Mouse (Mus musculus): Measurements from ENCODE around the gene Phc2.

The Phc2 gene

DNA sequence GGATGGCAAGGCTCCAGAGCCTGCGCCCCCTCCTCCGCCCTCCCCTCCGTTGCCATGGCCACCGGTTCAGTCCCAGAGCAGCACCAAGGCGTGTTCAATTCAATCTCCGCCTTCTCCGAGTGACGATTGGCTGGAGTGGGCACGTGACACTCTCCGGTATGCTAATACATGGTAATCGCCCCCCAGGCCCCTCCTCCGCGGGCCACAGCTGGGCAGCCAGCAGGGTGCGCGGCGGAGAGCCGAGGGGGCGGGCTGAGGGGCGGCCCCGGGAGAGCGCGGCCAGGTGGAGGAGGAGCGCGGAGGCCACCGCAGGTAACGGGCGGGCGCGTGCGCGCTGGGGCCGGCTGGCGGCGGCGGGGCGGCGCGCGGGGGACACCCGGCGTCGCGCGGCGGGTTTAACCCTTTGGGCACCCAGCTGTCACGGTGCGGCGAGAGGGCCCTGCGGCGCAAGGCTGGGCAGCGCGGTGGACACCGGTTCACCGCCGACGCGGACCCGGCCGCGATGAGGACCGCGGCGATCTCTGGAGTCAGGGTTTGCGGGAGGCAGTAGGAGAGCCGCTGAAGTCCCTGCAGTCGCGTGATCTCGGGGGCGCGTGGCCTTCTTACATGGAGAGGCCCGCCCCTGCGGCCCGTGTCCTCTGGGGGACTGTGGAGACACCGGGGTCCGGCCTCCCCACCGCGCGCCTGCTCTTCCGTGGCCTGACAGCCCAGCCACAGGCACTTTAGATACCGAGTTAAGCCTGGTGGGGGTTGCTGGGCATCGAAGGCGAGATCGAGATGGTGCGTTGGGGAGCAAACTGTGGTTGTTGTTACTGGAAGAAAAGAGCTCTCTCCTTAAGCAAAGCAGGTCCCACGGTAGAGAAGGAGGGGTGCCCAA, at the start of gene Phc2:
TSS of gene Phc2 (plus strand) at position 198 of the 877 bp plus-strand sequence.
- DNase-seq = peak; percentile 98

DNA sequence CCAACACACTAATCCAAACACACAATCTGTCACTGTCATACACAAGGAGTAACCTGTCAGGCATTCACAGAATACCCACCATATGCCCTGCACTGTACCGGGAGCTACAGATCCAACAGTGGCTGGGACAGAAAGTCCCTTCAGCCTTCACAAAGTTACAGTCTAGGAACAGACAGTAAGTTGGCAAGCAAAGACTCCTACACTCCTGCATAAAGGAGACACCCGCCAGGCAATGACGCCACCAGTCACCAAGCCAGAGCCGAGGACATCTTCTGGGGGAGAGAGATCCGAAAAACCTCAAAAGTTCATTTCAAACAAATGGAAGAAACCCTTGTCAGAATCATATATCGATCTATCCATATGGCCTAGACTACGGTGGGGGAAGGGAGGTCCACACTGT, 47.9 kb upstream of the Phc2 start:
- no peak for DNase-seq

DNA sequence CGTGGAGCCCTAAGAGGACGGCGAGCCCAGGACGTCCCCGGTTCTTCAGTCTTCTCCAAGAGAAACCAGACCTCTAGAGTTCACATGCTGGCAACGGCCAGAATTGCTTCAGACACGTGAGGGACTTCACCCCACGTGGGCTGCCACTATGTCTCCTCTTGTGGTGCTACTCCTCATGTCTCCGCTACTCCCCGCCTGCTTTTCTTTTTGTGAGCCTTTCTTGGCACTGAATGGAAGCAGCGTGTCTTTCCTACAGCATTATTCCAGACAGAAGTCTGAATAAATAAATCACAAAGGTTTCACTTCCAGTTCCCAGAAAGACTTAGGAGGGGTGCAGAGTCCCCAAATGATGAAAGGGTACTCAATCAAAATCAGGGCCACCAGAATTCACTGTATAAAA, 46.8 kb upstream of the Phc2 start:
- DNase-seq = no peak

DNA sequence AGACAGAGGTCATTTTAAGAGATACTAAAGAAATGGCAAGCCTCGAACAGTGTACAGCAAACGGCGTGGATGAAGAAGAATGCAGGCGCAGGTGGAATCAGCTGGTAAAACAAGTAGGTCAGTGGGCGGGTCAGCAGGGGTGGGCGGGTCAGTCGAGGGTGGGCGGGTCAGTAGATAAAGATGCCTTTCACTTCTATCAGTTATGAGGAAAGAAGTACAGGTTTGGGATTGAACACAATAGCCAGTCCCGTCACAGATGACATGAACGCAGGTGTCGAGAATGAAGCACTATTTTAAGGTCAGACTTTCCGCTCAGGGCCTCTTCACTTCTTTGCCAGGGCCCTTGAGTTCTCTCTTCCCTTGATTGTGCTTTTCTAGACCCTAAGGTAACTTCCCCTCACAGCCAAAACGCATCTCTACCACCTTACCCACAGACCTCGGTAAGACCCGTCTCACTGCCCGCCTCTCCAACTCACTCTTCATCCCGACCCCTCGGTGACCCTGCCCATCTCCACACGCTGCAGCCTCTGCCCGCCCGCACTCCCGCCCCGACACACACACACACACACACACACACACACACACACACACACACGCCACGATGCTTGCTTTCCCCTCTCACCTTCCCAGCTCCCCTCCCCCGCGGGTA, 45.1 kb upstream of the Phc2 start:
- no peak for DNase-seq

DNA sequence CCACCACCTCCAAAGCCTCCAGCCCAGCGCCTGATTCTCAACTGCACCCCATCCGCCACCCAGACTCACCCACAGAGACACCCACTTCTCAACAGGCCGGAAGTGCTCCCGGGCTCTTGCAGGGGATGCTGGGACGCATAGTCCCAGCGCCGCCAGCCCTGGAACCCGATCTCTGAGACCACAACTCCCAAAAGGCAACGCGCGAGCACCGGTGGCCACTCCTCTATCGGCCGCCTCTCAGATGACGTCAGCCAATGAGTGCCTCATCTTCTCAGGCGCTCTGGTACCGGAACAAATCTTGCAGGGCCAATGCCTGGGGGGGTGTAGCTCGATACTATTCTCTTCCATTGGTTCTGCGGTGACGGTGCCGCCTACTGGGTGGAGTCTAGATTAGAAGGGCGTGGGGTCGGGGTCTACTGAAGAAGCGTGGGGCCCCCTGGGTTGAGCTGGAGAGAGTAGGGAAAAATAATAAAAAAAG, 44.5 kb upstream of the Phc2 start, which contains the start of gene Zscan20:
TSS of gene Zscan20 (minus strand) at position 174 of the 478 bp plus-strand sequence.
- DNase-seq = peak; percentile 99

DNA sequence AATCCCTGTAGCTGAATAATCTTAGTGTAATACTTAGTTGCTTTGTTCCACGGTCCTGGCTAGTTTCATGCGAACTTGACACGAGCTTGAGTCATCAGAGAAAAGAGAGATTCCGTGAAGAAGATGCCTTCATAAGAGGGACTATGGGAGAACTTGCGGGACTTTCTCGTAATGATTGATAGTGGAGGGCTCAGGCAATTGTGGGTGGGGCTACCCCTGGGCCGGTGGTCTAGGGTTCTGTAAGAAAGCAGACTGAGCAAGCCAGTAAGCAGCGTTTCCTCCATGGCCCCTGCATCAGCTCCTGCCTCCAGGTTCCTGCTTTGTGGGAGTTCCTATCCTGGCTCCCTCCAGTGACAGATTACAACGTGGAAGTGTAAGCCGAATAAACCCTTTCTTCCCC, 43.8 kb upstream of the Phc2 start:
- peak; percentile 30 for DNase-seq

DNA sequence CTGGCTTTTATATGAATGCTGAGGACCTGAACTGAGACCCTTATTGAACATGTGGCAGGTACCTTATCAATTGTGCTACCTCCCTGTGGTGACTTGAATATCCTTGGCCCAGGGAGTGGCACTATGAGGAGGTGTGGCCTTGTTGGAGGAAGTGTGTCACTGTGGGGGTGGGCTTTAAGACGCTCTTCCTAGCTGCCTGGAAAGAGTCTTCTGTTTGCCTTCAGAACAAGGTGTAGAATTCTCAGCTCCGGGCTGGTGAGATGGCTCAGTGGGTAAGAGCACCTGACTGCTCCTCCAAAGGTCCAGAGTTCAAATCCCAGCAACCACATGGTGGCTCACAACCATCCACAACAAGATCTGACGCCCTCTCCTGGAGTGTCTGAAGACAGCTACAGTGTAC, 42.8 kb upstream of the Phc2 start:
- DNase-seq = peak; percentile 29

DNA sequence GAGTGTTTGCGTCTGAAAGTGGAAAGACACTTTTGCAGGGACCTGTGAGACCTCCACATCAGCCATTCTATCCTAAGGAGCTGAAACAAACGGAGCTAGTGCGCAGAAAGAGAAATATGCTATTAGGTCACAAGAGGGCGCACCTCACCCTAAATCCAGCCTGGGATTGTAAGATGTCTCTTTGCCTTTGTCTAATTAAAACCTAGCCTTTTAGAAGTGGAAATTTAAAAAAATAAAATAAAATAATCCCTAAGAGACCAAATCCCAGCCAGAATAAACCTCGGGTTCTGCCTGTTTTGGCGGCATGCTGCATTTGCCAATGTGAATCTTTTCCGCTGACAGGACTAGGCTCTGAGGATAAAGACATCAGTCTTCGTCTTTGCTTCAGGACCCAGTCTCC, 41.2 kb upstream of the Phc2 start:
- peak; percentile 75 for DNase-seq

DNA sequence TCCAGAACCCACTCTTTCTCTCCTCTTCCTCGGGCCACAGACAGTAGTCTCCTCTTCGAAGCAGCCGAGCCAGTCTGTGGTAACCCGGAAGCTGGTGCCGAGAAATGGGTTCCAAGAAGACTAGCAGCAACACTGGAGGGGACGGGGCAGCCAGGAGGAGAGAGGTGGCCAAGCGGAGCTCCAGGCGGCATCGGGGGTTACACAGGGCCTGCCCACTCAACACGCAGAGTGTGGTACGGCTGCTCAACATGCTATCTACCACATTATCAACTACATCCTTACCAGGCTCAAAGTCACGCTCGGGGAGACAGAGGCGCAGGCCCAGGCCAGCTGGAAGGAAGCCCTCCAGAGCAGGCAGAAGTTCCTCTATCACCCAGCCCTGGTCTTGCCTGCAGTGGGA, 38.7 kb upstream of the Phc2 start:
- DNase-seq = no peak

DNA sequence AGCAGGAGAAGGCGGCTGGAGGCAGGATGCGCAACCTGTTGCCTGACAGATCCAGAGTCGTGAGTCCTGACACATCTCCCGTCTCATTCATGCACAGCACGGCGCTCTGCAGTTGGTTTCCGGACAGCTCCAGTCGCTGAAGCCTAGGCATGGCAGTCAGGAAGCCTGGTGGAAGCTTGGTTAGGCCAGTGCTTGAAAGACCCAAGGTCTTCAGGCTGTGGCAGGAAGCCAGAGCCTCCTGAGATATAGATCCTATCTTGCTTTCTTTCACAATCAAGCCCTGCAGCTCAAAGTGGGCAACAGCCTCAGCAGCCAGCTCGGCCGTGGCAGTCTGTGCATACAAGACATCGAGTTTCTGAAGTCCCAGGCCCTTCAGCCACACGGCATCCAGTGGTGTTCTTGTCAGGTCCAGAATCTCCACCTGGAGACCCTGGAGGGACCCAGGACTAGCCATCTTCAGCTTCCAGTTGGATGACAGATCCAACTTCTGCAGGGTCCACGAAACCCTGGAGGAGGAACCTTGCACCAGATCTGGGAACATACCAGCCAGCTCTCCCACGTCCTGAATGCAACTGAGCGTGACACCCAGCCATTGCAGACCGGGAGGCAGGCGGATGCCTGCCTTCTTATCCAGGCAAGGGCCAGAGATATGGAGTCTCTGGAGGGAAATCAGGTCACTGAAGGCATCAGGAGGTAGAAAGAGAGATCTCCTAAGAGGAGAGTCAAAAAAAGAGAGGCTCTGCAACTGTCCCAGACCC, 37.0 kb upstream of the Phc2 start:
- DNase-seq = peak; percentile 61

DNA sequence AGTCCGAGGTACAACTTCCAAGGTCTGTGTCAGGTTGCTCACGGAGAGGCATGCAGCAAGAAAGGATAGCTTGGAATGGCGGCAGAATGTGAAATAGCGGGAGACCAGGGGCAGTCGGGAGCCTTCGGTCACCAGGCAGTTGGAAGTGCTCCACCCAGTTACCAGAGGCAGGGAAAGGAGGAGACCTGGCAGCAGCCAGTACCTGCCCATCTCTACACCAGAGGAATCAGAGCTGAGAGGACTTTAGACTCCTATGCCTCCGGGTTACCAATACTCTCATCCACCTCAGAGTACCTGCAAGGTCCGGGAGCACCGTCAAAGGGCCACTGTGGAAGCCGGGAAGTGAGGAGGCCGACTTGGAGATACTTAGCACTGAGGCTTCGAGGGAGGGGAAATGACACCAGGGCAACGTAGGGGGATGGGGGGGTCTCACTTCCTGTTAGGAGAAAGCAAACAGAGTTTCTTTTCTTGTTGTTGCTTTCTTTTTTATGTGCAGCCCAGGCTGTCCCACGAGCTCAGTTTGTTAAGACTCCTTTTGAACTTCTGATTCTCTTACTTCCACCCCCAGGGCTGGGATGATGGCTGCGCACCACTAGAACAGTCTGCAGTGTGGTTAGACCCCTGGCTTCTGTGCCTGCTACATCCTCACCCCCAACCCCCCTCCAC, 36.1 kb upstream of the Phc2 start, which contains the start of gene Tlr12:
TSS of gene Tlr12 (minus strand) at position 374 of the 666 bp plus-strand sequence.
- peak; percentile 83 for DNase-seq

DNA sequence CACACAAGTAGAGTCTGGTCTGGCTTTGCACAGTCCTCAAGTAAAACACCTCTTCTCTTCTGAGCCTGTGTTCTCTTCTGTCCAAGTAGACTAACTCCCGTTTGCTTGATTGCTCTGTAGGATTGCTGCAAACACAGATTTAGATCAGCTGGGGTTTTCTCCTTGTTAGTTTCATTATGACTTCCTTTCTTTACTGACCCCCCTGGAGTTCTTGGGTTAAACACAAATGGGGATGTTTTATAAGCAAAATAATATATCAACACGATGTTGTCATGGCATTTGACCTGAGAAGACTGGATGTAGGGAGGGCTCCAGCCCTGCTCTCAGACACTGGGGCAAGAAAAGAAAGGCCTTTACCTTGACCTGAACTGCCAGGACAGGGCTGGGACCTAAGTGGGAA, 35.5 kb upstream of the Phc2 start:
- no peak for DNase-seq

DNA sequence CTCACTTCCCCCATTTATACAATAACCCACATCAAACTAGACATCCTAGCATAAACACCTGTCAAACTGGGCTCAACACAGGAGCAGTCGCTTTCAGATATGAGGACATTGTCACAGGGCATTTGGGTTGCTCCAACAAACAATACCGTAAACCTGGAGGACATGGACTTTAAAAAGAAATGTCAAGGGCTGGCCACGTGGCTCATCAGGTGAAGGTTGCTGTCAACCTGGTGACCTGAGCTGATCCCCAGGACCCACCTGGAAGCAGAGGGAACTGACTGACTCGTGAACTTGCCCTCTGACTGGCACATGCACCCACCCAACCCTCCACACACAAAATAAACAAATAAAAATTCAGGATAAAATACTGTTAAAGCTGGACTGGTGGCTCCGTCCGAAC, 33.9 kb upstream of the Phc2 start:
- DNase-seq = no peak

DNA sequence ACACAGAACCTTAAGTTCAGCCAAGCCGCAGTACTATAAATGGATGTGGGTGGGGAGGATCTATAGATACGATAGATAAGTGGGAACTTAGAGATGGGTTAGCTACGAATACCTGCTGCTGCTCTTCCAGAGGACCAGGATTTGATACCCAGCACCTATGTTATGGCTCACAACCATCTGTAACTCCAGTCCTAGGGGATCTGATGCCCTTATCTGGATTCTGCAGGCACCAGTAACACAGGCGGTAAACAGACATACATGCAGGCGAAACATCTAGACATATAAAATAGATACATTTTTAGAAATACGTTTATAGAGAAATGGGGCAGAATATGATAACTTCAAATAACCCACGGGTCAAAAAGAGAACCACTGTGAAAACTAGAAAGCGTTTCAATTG, 33.4 kb upstream of the Phc2 start:
- DNase-seq = no peak

DNA sequence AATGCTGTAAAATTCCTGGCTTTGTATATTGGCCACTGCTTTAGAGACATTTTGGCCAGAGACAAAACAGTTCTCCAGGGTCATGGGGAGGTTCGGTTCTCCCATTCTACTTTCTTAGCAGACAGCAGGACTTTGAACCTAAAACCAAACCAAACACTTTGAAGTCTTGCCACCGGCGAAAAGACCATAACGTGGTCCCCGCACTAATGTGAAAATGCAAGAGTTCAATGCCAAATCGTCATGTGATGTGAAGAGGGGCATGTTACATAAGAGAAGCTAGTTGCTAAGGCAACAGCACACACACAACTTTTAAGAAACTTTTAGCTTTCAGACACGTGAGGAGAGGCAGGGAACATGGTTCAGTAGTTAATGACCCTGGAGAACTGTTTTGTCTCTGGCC, 19.1 kb upstream of the Phc2 start:
- peak; percentile 95 for DNase-seq

DNA sequence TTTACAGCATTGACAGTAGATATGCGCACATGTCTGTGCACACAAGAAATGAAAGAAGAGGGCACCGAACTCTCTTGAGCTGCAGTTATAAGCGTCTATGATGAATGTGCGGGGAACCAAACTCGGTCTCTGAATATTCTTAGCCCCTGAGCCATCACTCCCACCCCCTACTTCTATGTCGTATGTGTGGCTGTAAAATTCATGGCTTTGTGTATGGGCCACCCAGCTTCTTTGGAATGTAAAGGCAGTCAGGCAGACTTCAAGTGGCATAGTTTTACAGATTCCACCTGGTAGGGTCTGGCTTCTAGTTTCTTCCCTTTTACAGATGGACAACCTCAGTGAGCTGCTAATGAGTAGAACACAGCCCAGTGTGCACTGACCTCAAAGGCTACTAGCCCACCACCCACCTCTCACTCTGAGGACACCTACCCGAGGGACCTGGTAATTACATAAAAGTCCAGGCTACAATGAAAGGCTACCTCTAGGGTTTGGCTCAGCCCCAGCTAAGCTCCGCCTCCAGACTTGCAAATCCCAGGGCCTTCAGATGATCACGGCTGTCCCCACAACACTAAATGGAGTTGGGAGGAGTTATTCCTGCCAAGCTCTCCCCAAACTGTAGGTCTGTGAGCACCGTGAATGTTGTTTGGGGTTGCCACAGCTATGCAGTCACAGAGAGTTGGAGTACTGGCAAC, 18.5 kb upstream of the Phc2 start:
- DNase-seq = peak; percentile 84

DNA sequence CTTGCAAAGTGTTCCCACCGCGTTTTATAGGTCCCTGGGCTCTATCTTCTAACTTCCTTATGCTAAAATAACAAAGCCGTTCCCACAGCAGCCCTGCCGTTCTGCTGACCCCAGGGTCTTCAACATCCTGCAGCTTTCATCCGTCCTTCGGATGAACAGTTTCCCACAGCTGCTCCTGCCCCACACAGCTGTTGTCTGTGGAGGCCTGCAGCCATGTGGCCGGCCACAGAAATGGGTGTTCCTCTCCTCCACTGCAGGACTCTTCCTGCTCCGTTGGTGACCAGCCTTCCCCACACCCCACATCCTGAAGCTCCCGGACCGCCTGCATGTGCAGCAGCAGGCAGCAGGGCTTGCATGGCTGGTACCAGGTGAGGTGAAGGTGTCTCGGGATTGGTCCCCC, 17.3 kb upstream of the Phc2 start:
- no peak for DNase-seq

DNA sequence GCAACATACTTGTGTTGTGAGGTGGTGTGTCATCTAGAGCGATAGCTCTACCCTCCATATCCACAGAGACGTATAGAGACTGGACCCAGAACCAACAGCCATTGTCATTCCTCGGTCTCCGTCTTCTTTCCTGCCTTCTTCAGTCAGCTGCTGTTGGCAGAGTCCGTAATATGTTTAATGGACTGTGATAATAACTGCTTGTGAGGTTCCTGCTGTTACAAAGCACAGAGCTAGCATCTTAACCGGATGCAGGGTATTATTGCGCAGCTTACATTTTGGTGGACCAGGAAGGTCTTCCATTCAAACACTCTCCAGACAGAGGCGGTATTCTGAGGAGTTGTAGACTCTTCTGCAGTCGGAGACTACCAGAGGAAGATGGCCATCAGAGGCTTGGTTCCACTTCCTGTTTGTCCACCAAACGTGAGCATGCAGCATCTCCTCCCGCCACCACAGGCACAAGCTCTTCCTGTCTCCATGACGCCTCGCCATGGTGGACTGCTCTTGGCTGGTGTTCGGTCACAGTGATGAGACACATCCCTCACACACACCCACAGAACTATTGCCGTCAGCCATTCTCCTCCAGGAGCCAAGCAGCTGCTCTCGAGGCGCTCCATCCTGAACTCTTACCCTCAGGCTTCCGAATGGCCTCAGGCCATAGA, 16.1 kb upstream of the Phc2 start:
- DNase-seq = no peak

DNA sequence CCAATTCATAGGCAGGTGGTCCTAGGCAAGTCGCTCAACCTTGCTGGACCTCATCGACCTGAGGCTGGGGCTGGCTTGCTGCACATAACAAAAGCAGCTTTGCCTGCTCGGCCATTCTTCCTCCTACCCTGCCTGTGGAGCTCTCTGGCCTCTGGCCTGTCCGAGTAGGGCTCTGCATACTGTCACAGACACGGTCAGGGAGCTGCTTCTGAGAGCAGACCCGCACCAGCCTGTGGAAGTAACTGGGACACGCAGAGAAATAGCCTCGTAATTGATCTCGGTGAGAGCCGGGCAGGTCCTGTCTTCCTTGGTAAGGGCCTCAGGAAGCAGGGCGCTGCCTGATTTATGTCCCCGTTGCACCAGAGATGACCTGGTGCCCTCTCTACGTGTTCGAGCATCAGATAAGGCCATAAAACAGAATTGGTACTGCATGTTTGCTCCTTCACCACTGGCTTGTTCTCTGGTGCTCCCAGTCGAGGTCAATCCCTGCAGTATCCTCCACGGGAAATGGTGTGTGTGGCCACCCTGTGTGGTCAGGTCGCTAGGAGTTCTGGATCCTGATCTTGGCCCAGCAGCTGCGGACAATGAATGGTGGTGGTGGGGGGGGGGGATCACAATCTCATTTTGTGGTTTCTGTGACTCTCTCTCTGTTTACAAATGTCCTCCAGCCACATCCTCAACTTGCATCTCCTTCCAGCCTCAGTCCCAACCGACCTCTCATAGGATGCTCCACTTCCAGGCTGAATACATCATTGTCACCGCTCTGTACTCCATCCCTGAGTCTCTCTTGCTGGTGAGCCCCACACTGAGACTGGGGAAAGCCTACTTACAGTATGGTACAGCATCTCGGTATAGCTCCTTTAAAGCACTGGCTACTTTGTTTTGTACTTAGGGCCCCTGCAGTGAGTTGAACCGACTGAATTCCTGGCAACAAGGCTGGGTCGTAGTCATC, 12.5 kb upstream of the Phc2 start:
- no peak for DNase-seq

DNA sequence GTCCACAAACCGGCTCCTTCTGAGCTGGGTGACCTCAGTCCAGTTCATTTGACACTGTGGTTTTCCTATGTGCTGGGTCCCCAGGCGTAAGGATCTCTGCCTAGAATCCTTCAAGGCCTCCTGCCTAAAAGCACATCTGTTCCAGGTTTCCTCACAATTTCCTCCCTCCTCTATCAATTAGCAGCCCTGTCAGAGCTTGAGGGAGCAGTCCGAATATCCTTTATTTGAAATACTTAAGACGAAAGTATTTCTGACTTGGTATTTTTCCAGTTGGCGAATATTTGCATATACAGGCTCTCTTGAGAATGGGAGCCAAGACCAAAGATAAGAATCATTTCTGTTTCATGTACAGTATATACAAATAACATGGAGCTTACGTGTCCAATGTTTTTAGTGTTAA, 8.6 kb upstream of the Phc2 start:
- no peak for DNase-seq
